Mouse (Mus musculus) ES-E14 (cell line): ENCODE data around the gene Mettl21c. TPM values are rescaled to one million over a fixed set of nuclear protein-coding genes. Genes with fewer than 3 reads are reported as not detected.

Source experiments
- DNase-seq: peaks from one replicate; pipeline ENCODE4 v3.0.0-alpha.2; 2013; ENCODE audit warnings: low read depth, low spot score
- H3K27ac ChIP-seq: 2 replicates; pipeline ENCODE4 v1.5.1; 2012; ENCODE audit warnings: low read depth, mild to moderate bottlenecking, low read length, moderate library complexity, mixed read lengths; ENCODE audit not compliant: poor library complexity, insufficient read depth, severe bottlenecking
- H3K36me3 ChIP-seq: 2 replicates; pipeline ENCODE4 v1.6.1; 2012; ENCODE audit warnings: mild to moderate bottlenecking, low read length, moderate library complexity, mixed read lengths; ENCODE audit not compliant: control insufficient read depth, poor library complexity, insufficient read depth, severe bottlenecking
- H3K4me1 ChIP-seq, 2 experiments: fragments of 150-350 bp in 1 of 2; sonication (generic) in 1 of 2; 2 replicates each; pipeline ENCODE4 v1.6.1; 2012; ENCODE audit warnings: low read length in 2 of 2, mild to moderate bottlenecking in 1 of 2, mixed read lengths in 1 of 2; ENCODE audit not compliant: control insufficient read depth in 2 of 2, insufficient read depth in 2 of 2, poor library complexity in 1 of 2
- H3K4me3 ChIP-seq, 2 experiments: fragments of 150-350 bp in 1 of 2; sonication (generic) in 1 of 2; 2 replicates each; pipeline ENCODE4 v1.5.1; 2012; ENCODE audit warnings: low read length in 2 of 2, low read depth in 1 of 2, mild to moderate bottlenecking in 1 of 2, mixed read lengths in 1 of 2; ENCODE audit not compliant: insufficient read depth in 1 of 2, poor library complexity in 1 of 2, severe bottlenecking in 1 of 2
- H3K9ac ChIP-seq: 2 replicates; pipeline ENCODE4 v1.6.1; 2012; ENCODE audit warnings: low read depth, mild to moderate bottlenecking, low read length, mixed read lengths; ENCODE audit not compliant: poor library complexity, insufficient read depth, severe bottlenecking
- H3K9me3 ChIP-seq: fragments of 150-350 bp; sonication (generic); 2 replicates; pipeline ENCODE4 v1.6.1; 2012; ENCODE audit warnings: low read depth, mild to moderate bottlenecking, low read length; ENCODE audit not compliant: control insufficient read depth, insufficient read depth
- CHD2 ChIP-seq: IDR thresholded peaks from 2 replicates; pipeline ENCODE4 v1.6.1; 2014; ENCODE audit warnings: mild to moderate bottlenecking, low read depth, low read length, inconsistent platforms
- HCFC1 ChIP-seq: IDR thresholded peaks from 2 replicates; pipeline ENCODE4 v1.6.1; 2012; ENCODE audit warnings: low read length, inconsistent platforms, borderline replicate concordance; ENCODE audit not compliant: insufficient read depth
- MAFK ChIP-seq: IDR thresholded peaks from 2 replicates; pipeline ENCODE4 v1.6.1; 2014; ENCODE audit warnings: mild to moderate bottlenecking, low read depth, low read length, inconsistent platforms; ENCODE audit not compliant: insufficient read depth
- ZC3H11A ChIP-seq: IDR thresholded peaks from 2 replicates; pipeline ENCODE4 v1.6.1; 2012; ENCODE audit warnings: low read depth, mild to moderate bottlenecking, inconsistent platforms, low read length, borderline replicate concordance
- ZNF384 ChIP-seq: IDR thresholded peaks from 2 replicates; pipeline ENCODE4 v1.6.1; 2012; ENCODE audit warnings: low read depth, low read length, inconsistent platforms
- in situ Hi-C, 2 experiments: fragments of 600-800 bp; cut with MboI; formaldehyde crosslinking; loops; one replicate each; pipeline ENCODE4 v1.15.1; 2025; ENCODE audit warnings: low sequenced_read_pairs in 2 of 2, inconsistent platforms in 1 of 2; ENCODE audit not compliant: unreplicated experiment in 2 of 2
- total RNA-seq: library from RNA; depleted of rRNA; stranded (reverse); fragments of 300-350 nt; gene quantifications from 2 replicates; pipeline ENCODE4 v1.2.3, GENCODE M21; 2012; rRNA removed

The Mettl21c gene
- total RNA-seq: 0.45 and 0.48 TPM in 2 replicates

DNA sequence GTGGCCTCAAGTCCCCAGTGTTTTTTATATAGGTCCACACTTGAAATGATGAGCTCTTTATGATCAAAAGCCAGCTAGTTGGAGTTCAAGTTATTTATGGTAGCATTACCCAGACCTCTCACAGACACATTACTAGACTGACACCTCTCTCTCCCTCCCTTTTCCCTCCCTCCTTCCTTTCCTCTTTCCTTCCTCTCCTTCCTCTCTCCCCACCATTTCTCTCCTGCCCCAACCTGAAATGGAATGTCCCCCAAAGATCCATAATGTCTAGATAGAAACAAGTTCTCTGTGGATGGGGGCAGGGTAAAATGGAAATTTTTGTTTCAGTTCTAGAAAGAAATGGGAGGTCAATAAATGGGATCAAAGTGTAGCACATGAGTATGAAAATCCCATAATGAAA lies at the start of gene Mettl21c:
Mettl21c (minus strand) TSS at position 101 of the 400 bp plus-strand sequence.
- Histone ChIP-seq H3K4me3 (no peak within 1 kb of the TSS), H3K36me3 (no peaks in the 10 kb centered on the region), H3K4me1 (no peaks in the 10 kb centered on the region), H3K9ac (no peak within 1 kb of the TSS), H3K9me3 (no peaks in the 10 kb centered on the region), H3K27ac (no peak within 1 kb of the TSS)
- in situ Hi-C loops: no loop called here
- TF ChIP-seq HCFC1: no peak
- no peak for TF ChIP-seq ZNF384
- TF ChIP-seq MAFK: no peak
- no peak for TF ChIP-seq CHD2
- TF ChIP-seq ZC3H11A: no peak
- DNase-seq: no peak

DNA sequence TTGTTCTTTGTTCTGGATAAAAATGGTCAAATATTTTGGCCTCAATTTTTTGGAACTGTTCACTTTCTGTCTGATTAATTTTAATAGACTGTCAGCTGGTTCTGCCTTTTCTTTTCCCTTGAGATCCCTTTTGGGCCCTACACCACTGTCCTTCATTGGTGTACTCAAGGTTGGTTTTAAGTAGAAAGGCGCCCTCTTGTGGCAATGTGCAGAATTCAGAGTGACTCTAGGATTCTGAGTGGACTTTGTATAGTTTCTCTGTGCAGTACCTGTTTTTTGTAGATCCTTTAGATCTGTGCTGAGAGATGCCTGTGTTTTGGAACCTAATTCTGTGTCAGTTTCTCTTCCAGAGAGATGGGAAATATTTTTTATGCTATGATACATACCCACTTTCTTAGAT lies 44.8 kb upstream of the Mettl21c start:
- peak; percentile 60 for DNase-seq
- Histone ChIP-seq H3K9me3 (no peaks in the 10 kb centered on the region), H3K9ac (no peak overlapping the region), H3K4me1 (no peaks in the 10 kb centered on the region), H3K4me3 (no peak overlapping the region), H3K36me3 (no peaks in the 10 kb centered on the region), H3K27ac (no peak overlapping the region)
- in situ Hi-C loops: loop anchor here in 1 of 2 experiments (25.0 kb wide), 1 partner anchor 302 kb away; no protein-coding TSS in a partner anchor
- TF ChIP-seq CHD2 (no peak), ZC3H11A (peak; percentile 79; the same call in 1 of the 2 replicates), MAFK (no peak)

GRCm38 (mm10) chr1:44063439-44063838 lies 43.6 kb upstream of the Mettl21c start:
- H3K27ac ChIP-seq: no peak overlapping the region
- H3K9me3 ChIP-seq: no peaks in the 10 kb centered on the region
- no peak overlapping the region for H3K9ac ChIP-seq
- in situ Hi-C loops: loop anchor here in 1 of 2 experiments (25.0 kb wide), 1 partner anchor 301 kb away; no protein-coding TSS in a partner anchor
- H3K4me3 ChIP-seq: no peak overlapping the region
- no peaks in the 10 kb centered on the region for H3K4me1 ChIP-seq
- no peaks in the 10 kb centered on the region for H3K36me3 ChIP-seq
- TF ChIP-seq ZNF384 (no peak), ZC3H11A (no peak), CHD2 (no peak), MAFK (no peak), HCFC1 (no peak)
- DNase-seq: no peak

DNA sequence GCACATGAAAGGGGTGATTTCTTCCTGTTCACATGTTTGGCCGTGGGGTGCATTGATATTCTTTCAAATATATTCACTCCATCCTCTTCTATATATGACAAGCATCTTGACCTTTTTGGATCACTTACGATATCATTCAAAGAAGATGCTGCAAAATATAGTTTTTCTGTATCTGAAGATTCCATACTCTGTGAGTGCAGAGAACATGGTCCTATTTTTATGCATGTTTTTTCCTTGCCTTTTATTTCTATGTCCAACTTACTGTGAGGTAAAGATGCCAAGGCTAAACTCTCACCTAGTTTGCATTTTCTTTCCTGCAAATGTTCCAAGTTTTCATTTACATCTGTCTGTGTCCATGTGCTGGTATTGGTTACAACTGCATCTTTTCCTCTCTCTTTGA lies 42.0 kb upstream of the Mettl21c start, which contains the start of gene Gm8251:
Gm8251 (minus strand) TSS at position 101 of the 400 bp plus-strand sequence.
- Histone ChIP-seq H3K9me3 (no peaks in the 10 kb centered on the region), H3K9ac (no peak within 1 kb of the TSS), H3K4me3 (no peak within 1 kb of the TSS), H3K4me1 (no peaks in the 10 kb centered on the region), H3K36me3 (no peaks in the 10 kb centered on the region), H3K27ac (no peak within 1 kb of the TSS)
- in situ Hi-C loops: loop anchor here in 1 of 2 experiments (25.0 kb wide), 1 partner anchor 300 kb away; no protein-coding TSS in a partner anchor
- DNase-seq: no peak
- TF ChIP-seq ZNF384: no peak
- TF ChIP-seq ZC3H11A: no peak
- TF ChIP-seq MAFK: no peak
- TF ChIP-seq CHD2: no peak
- TF ChIP-seq HCFC1: no peak

DNA sequence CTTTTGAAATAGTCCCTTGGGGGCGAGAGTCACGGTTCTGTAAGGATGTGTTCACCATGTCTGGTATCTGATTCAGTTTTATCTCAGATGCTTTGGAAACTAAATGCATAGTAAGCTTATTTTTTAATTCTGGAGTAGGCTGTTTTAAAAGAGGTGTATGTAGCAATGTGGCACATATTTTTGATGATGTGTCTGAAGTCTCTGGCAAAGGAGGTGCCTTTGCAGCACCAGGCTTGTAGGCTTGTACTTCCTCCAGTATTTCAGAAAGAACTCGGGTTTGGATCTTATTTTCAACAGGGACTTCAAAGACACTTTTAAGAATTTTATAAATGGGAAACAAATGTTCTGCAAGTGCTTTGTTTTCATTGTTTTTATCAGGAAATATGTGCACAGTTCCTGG lies 38.0 kb upstream of the Mettl21c start:
- DNase-seq: no peak
- no peak overlapping the region for H3K9ac ChIP-seq
- TF ChIP-seq CHD2 (no peak), ZNF384 (no peak), HCFC1 (no peak), ZC3H11A (no peak), MAFK (no peak)
- H3K27ac ChIP-seq: no peak overlapping the region
- H3K4me3 ChIP-seq: no peak overlapping the region
- in situ Hi-C loops: loop anchor here in 1 of 2 experiments (25.0 kb wide), 1 partner anchor 296 kb away; no protein-coding TSS in a partner anchor
- no peaks in the 10 kb centered on the region for H3K36me3 ChIP-seq
- no peaks in the 10 kb centered on the region for H3K4me1 ChIP-seq
- H3K9me3 ChIP-seq: no peaks in the 10 kb centered on the region
